In the genomic region with DNA sequence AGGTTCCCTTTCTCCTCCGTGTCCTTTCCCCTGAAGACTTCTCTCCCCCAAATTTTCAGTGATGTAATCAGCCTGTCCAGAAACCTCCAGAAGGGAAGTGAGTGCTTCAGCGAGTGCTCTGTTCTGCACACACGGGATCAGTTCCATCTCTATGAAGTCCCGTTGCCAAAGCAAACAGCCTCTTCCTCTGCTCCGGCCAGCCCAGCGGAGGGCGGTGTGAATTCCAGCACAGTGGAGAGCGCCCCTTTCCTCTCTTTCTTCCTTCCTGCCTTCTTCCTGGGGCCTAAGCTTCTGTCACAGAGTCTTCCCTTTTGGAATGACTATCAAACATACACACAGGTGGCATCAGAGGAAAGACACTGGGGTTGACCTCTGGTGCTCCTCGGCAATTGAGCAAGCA, we compare ENCODE assay signal across 11 mouse cellular contexts. TPM values are rescaled to one million over a fixed set of nuclear protein-coding genes. Genes with fewer than 3 reads are reported as not detected.
DNase-seq lines count a peak whose midpoint lies in the region; ATAC-seq and TF ChIP-seq lines count a peak whose summit lies in the region.
"Had no signal": no experiment of that assay in that cellular context is flagged by ENCODE, and none has a peak within 500 bp of the region (broad histone marks: within the 10 kb centered on the region; RNA-seq: fewer than 3 reads in every experiment).

No protein-coding gene starts in this region.

- H3K79me2 ChIP-seq in MEL (ENCODE audit: control insufficient read depth, insufficient read depth, low read length, poor library complexity): no peaks in the 10 kb centered on the region

- H3K4me2 ChIP-seq in heart, embryonic 13.5 days: peak overlapping the region; percentile 16; the same call in 1 of the 2 replicates
- no peak overlapping the region for H3K4me2 ChIP-seq in hindbrain, embryonic 11.5 days (replicated peaks; ENCODE audit: low read depth, low read length)

- H3K27me3 ChIP-seq in MEL (ENCODE audit: control insufficient read depth in 1 of 2, insufficient read depth in 2 of 2, low read length in 2 of 2): no peaks in the 10 kb centered on the region
- H3K27me3 ChIP-seq in heart, embryonic 13.5 days (replicated peaks): no peaks in the 10 kb centered on the region
- H3K27me3 ChIP-seq in hindbrain, embryonic 11.5 days (ENCODE audit: control insufficient read depth, insufficient read depth, low read length): no peaks in the 10 kb centered on the region

- H3K9me3 ChIP-seq in MEL (replicated peaks; ENCODE audit: insufficient read depth, low read length): no peaks in the 10 kb centered on the region
- H3K9me3 ChIP-seq in heart, embryonic 13.5 days: no peaks in the 10 kb centered on the region
- no peaks in the 10 kb centered on the region for H3K9me3 ChIP-seq in hindbrain, embryonic 11.5 days (ENCODE audit: control insufficient read depth, low read length)
- H3K9me3 ChIP-seq: hindbrain, embryonic 10.5 days had no signal

- H3K27ac ChIP-seq in MEL (ENCODE audit: control insufficient read depth, low read depth, low read length): no peak overlapping the region
- H3K27ac ChIP-seq in heart, embryonic 13.5 days (replicated peaks): peak overlapping the region; percentile 74
- no peak overlapping the region for H3K27ac ChIP-seq in hindbrain, embryonic 11.5 days (ENCODE audit: low read depth, low read length)
- H3K27ac ChIP-seq: hindbrain, embryonic 10.5 days had no signal

- no peak for TF ChIP-seq CTCF in MEL (IDR thresholded peaks at IDR 0.05 in 2 of 3, conservative IDR thresholded peaks at IDR 0.05 in 1 of 3; ENCODE audit: control insufficient read depth in 1 of 3, insufficient read depth in 1 of 3, low read depth in 2 of 3, low read length in 3 of 3, poor library complexity in 1 of 3, severe bottlenecking in 1 of 3)

- peaks cover 0 to 4% of the 10 kb centered on the region in 2 experiments; a peak in 2 of 4 replicates for H3K36me3 ChIP-seq in MEL (ENCODE audit: control insufficient read depth in 1 of 2, insufficient read depth in 2 of 2, low read length in 2 of 2)
- H3K36me3 ChIP-seq in heart, embryonic 13.5 days: peaks cover 55% of the 10 kb centered on the region
- no peaks in the 10 kb centered on the region for H3K36me3 ChIP-seq in hindbrain, embryonic 11.5 days (ENCODE audit: control insufficient read depth, insufficient read depth, low read length)

- peak; percentile 67; the same call in 1 of the 2 replicates for ATAC-seq in heart, embryonic 13.5 days (ENCODE audit: extremely low read depth, insufficient number of reproducible peaks, low FRiP score, low TSS enrichment)
- no peak for ATAC-seq in granulocyte monocyte progenitor cell, adult 5-6 weeks (replicated peaks; ENCODE audit: poor library complexity, severe bottlenecking)
- ATAC-seq in erythroblast, adult 5-6 weeks (replicated peaks; ENCODE audit: low FRiP score, poor library complexity, severe bottlenecking): no peak
- ATAC-seq in hindbrain, embryonic 11.5 days (ENCODE audit: low FRiP score): no peak

- TF ChIP-seq EP300 in MEL (IDR thresholded peaks at IDR 0.05; ENCODE audit: low read depth in 1 of 2, low read length in 2 of 2): no peak

- DNase-seq in MEL (ENCODE audit: low read depth, low spot score): peak; percentile 43
- peak; percentile 59 for DNase-seq in adrenal gland, postnatal 10 days
- DNase-seq in kidney, postnatal 14 days: peak; percentile 84
- DNase-seq in hindbrain, embryonic 11.5 days (ENCODE audit: low spot score): no peak
- no peak for DNase-seq in layer of hippocampus, adult 8-10 months (ENCODE audit: low spot score in 2 of 2)
- DNase-seq: cerebellum, adult 9-11 months had no signal

- no peak for TF ChIP-seq POLR2A in MEL (IDR thresholded peaks at IDR 0.05; ENCODE audit: control insufficient read depth in 1 of 2, insufficient read depth in 1 of 2, low read depth in 1 of 2, low read length in 2 of 2, poor library complexity in 1 of 2)

- WGBS in heart, embryonic 13.5 days: 34% methylated on average over 9 of the region's 9 CpGs
- 83% methylated on average over 9 of the region's 9 CpGs for WGBS in hindbrain, embryonic 11.5 days

- H3K9ac ChIP-seq in MEL (ENCODE audit: control insufficient read depth, low read depth, low read length, poor library complexity, severe bottlenecking): no peak overlapping the region
- no peak overlapping the region for H3K9ac ChIP-seq in heart, embryonic 13.5 days
- H3K9ac ChIP-seq in hindbrain, embryonic 11.5 days (ENCODE audit: low read depth, low read length): no peak overlapping the region

- H3K4me3 ChIP-seq in MEL (ENCODE audit: control insufficient read depth in 1 of 2, insufficient read depth in 1 of 2, low read depth in 2 of 2, low read length in 2 of 2): no peak overlapping the region
- no peak overlapping the region for H3K4me3 ChIP-seq in heart, embryonic 13.5 days
- no peak overlapping the region for H3K4me3 ChIP-seq in hindbrain, embryonic 11.5 days (ENCODE audit: low read depth, low read length)
- H3K4me3 ChIP-seq: hindbrain, embryonic 10.5 days had no signal

- TF ChIP-seq RAD21 in MEL (IDR thresholded peaks at IDR 0.05; ENCODE audit: low read depth, low read length): no peak

- peaks cover 0 to 14% of the 10 kb centered on the region in 2 experiments; a peak in 2 of 4 replicates for H3K4me1 ChIP-seq in MEL (ENCODE audit: control insufficient read depth in 1 of 2, insufficient read depth in 2 of 2, low read length in 2 of 2)
- peaks cover 57% of the 10 kb centered on the region for H3K4me1 ChIP-seq in heart, embryonic 13.5 days
- H3K4me1 ChIP-seq in hindbrain, embryonic 11.5 days (replicated peaks; ENCODE audit: control insufficient read depth, insufficient read depth, low read length): no peaks in the 10 kb centered on the region
- H3K4me1 ChIP-seq: hindbrain, embryonic 10.5 days had no signal

RNA-seq across cellular contexts. Expression of gene Tmem204, which starts 19.0 kb away (rescaled TPM):
- total RNA-seq in MEL (2012; rRNA removed): not detected in 2 replicates
- under 1 TPM in 1 of 2 experiments, not detected in 1; 0.10 TPM for polyA plus RNA-seq in MEL (2012; ENCODE audit: insufficient read depth in 1 of 2, insufficient read length in 2 of 2, low read depth in 1 of 2, low replicate concordance in 2 of 2, missing spikeins in 1 of 2)
- 10 to 100 TPM; 23.1 to 31.8 TPM for total RNA-seq in adrenal gland, postnatal 10 days (2021)
- polyA plus RNA-seq in heart, embryonic 13.5 days (2015; fragmentation: Nextera tagmentation; extraction: Ambion mirVana): 18.0 and 19.4 TPM in 2 replicates
- total RNA-seq in granulocyte monocyte progenitor cell, adult 5-6 weeks (2014; fragmentation: Nextera tagmentation): not detected in 2 replicates
- not detected in 2 replicates for total RNA-seq in granulocyte monocyte progenitor cell, adult 5-6 weeks (2017)
- total RNA-seq in erythroblast, adult 5-6 weeks (2015; ENCODE audit: low replicate concordance): not detected in 2 replicates
- total RNA-seq in erythroblast, adult 5-6 weeks (2017; ENCODE audit: low replicate concordance): not detected in 2 replicates
- 9.3 and 10.7 TPM in 2 replicates for polyA plus RNA-seq in hindbrain, embryonic 11.5 days (2014; fragmentation: Nextera tagmentation; extraction: Ambion mirVana)
- total RNA-seq in layer of hippocampus, adult 8-10 months (2022): 1 to 10 TPM; 7.4 to 9.3 (median 8.1) TPM
- total RNA-seq: megakaryocyte-erythroid progenitor cell, adult 5-6 weeks had no signal

RNA-seq across cellular contexts. Expression of gene Ift140, which starts 48.5 kb away (rescaled TPM):
- total RNA-seq in MEL (2012; rRNA removed): 3.4 and 4.3 TPM in 2 replicates
- 1 to 10 TPM in 1 of 2 experiments, not detected in 1; 9.0 TPM for polyA plus RNA-seq in MEL (2012; ENCODE audit: insufficient read depth in 1 of 2, insufficient read length in 2 of 2, low read depth in 1 of 2, low replicate concordance in 2 of 2, missing spikeins in 1 of 2)
- 10 to 100 TPM; 25.0 to 28.2 TPM for total RNA-seq in adrenal gland, postnatal 10 days (2021)
- 11.7 and 13.4 TPM in 2 replicates for polyA plus RNA-seq in heart, embryonic 13.5 days (2015; fragmentation: Nextera tagmentation; extraction: Ambion mirVana)
- 12.3 and 22.1 TPM in 2 replicates for total RNA-seq in granulocyte monocyte progenitor cell, adult 5-6 weeks (2014; fragmentation: Nextera tagmentation)
- 15.6 and 28.8 TPM in 2 replicates for total RNA-seq in granulocyte monocyte progenitor cell, adult 5-6 weeks (2017)
- total RNA-seq in erythroblast, adult 5-6 weeks (2015; ENCODE audit: low replicate concordance): 61.9 and 62.3 TPM in 2 replicates
- 158 and 187 TPM in 2 replicates for total RNA-seq in erythroblast, adult 5-6 weeks (2017; ENCODE audit: low replicate concordance)
- 15.9 and 17.5 TPM in 2 replicates for polyA plus RNA-seq in hindbrain, embryonic 11.5 days (2014; fragmentation: Nextera tagmentation; extraction: Ambion mirVana)
- 10 to 100 TPM; 22.1 to 25.1 (median 23.5) TPM for total RNA-seq in layer of hippocampus, adult 8-10 months (2022)

RNA-seq across cellular contexts. Expression of gene Cramp1l, which starts 48.8 kb away (rescaled TPM):
- total RNA-seq in MEL (2012; rRNA removed): 2.4 TPM in 2 replicates
- polyA plus RNA-seq in MEL (2012; ENCODE audit: insufficient read depth in 1 of 2, insufficient read length in 2 of 2, low read depth in 1 of 2, low replicate concordance in 2 of 2, missing spikeins in 1 of 2): 1 to 10 TPM in 1 of 2 experiments, not detected in 1; 5.1 TPM
- 10 to 100 TPM; 18.7 to 20.0 TPM for total RNA-seq in adrenal gland, postnatal 10 days (2021)
- polyA plus RNA-seq in heart, embryonic 13.5 days (2015; fragmentation: Nextera tagmentation; extraction: Ambion mirVana): 4.0 and 4.4 TPM in 2 replicates
- 27.3 and 27.6 TPM in 2 replicates for total RNA-seq in granulocyte monocyte progenitor cell, adult 5-6 weeks (2014; fragmentation: Nextera tagmentation)
- 7.8 and 8.2 TPM in 2 replicates for total RNA-seq in granulocyte monocyte progenitor cell, adult 5-6 weeks (2017)
- 16.7 and 18.0 TPM in 2 replicates for total RNA-seq in erythroblast, adult 5-6 weeks (2015; ENCODE audit: low replicate concordance)
- 16.2 and 19.0 TPM in 2 replicates for total RNA-seq in erythroblast, adult 5-6 weeks (2017; ENCODE audit: low replicate concordance)
- 11.2 and 15.1 TPM in 2 replicates for polyA plus RNA-seq in hindbrain, embryonic 11.5 days (2014; fragmentation: Nextera tagmentation; extraction: Ambion mirVana)
- total RNA-seq in layer of hippocampus, adult 8-10 months (2022): 10 to 100 TPM; 25.2 to 28.6 (median 26.7) TPM

RNA-seq across cellular contexts. Expression of gene Telo2, which starts 51.4 kb away (rescaled TPM):
- total RNA-seq in MEL (2012; rRNA removed): 15.3 and 20.0 TPM in 2 replicates
- 10 to 100 TPM in 1 of 2 experiments, not detected in 1; 20.9 TPM for polyA plus RNA-seq in MEL (2012; ENCODE audit: insufficient read depth in 1 of 2, insufficient read length in 2 of 2, low read depth in 1 of 2, low replicate concordance in 2 of 2, missing spikeins in 1 of 2)
- total RNA-seq in adrenal gland, postnatal 10 days (2021): 10 to 100 TPM; 17.6 to 30.4 TPM
- 25.1 and 29.0 TPM in 2 replicates for polyA plus RNA-seq in heart, embryonic 13.5 days (2015; fragmentation: Nextera tagmentation; extraction: Ambion mirVana)
- 49.8 and 55.9 TPM in 2 replicates for total RNA-seq in granulocyte monocyte progenitor cell, adult 5-6 weeks (2014; fragmentation: Nextera tagmentation)
- total RNA-seq in granulocyte monocyte progenitor cell, adult 5-6 weeks (2017): 21.8 and 37.3 TPM in 2 replicates
- 3.5 and 5.9 TPM in 2 replicates for total RNA-seq in erythroblast, adult 5-6 weeks (2015; ENCODE audit: low replicate concordance)
- 6.3 and 11.6 TPM in 2 replicates for total RNA-seq in erythroblast, adult 5-6 weeks (2017; ENCODE audit: low replicate concordance)
- polyA plus RNA-seq in hindbrain, embryonic 11.5 days (2014; fragmentation: Nextera tagmentation; extraction: Ambion mirVana): 23.5 and 28.8 TPM in 2 replicates
- total RNA-seq in layer of hippocampus, adult 8-10 months (2022): 10 to 100 TPM; 32.8 to 38.7 (median 36.8) TPM

RNA-seq across cellular contexts. Expression of gene Ptx4, which starts 56.2 kb away (rescaled TPM):
- total RNA-seq in MEL (2012; rRNA removed): not detected in 2 replicates
- not detected for polyA plus RNA-seq in MEL (2012; ENCODE audit: insufficient read depth in 1 of 2, insufficient read length in 2 of 2, low read depth in 1 of 2, low replicate concordance in 2 of 2, missing spikeins in 1 of 2)
- total RNA-seq in adrenal gland, postnatal 10 days (2021): under 1 TPM; 0.18 to 0.69 TPM
- 0.11 and 0.15 TPM in 2 replicates for polyA plus RNA-seq in heart, embryonic 13.5 days (2015; fragmentation: Nextera tagmentation; extraction: Ambion mirVana)
- not detected in 2 replicates for total RNA-seq in granulocyte monocyte progenitor cell, adult 5-6 weeks (2014; fragmentation: Nextera tagmentation)
- not detected in 2 replicates for total RNA-seq in granulocyte monocyte progenitor cell, adult 5-6 weeks (2017)
- not detected in 2 replicates for total RNA-seq in erythroblast, adult 5-6 weeks (2015; ENCODE audit: low replicate concordance)
- total RNA-seq in erythroblast, adult 5-6 weeks (2017; ENCODE audit: low replicate concordance): not detected in 2 replicates
- not detected in 2 replicates for polyA plus RNA-seq in hindbrain, embryonic 11.5 days (2014; fragmentation: Nextera tagmentation; extraction: Ambion mirVana)
- 1 to 10 TPM in 3 of 4 experiments, under 1 TPM in 1; 0.89 to 3.9 (median 1.8) TPM for total RNA-seq in layer of hippocampus, adult 8-10 months (2022)
- polyA plus RNA-seq: hindbrain, embryonic 10.5 days had no signal

Comparison
In these comparisons a context has a peak if more than half of its experiments do, and no peak if none do; other contexts are left out.
1. DNase-seq: peak in MEL (single experiment), adrenal gland, postnatal 10 days (single experiment) and kidney, postnatal 14 days (single experiment); none in hindbrain, embryonic 11.5 days (single experiment) and layer of hippocampus, adult 8-10 months (0 of 2).